Mouse (Mus musculus) liver, embryonic 14.5 days (tissue): Measurements from ENCODE around the gene Hypm. TPM values are rescaled to one million over a fixed set of nuclear protein-coding genes. Genes with fewer than 3 reads are reported as not detected.

Source experiments
- ATAC-seq: fragments of 200-750 bp; cut with Nextera tagmentation; 2 replicates; pipeline ENCODE4 v1.8.0; 2017; ENCODE audit warnings: moderate number of reproducible peaks, mild to moderate bottlenecking, moderate library complexity; ENCODE audit not compliant: insufficient read depth
- DNase-seq, 3 experiments: peaks; one replicate each; pipeline ENCODE4 v3.0.0-alpha.2; 2012 to 2013; ENCODE audit warnings: low read depth in 3 of 3, low spot score in 3 of 3
- H3K27ac ChIP-seq: fragments of 300-500 bp; sonication (generic); 2 replicates; pipeline ENCODE4 v1.5.1; 2014; ENCODE audit warnings: moderate library complexity, mild to moderate bottlenecking, control low read depth, inconsistent platforms
- H3K27me3 ChIP-seq: fragments of 300-500 bp; sonication (generic); 2 replicates; pipeline ENCODE4 v1.6.1; 2014; ENCODE audit warnings: mild to moderate bottlenecking, low read length, moderate library complexity; ENCODE audit not compliant: control insufficient read depth, insufficient read depth
- H3K36me3 ChIP-seq: fragments of 300-500 bp; sonication (generic); replicated peaks from 2 replicates; pipeline ENCODE4 v1.6.1; 2014; ENCODE audit warnings: low read depth; ENCODE audit not compliant: control insufficient read depth, insufficient read depth
- H3K4me1 ChIP-seq, 2 experiments: fragments of 200-500 bp in 1 of 2; fragments of 300-500 bp in 1 of 2; sonication (generic) in 1 of 2; replicated peaks; 2 replicates each; pipeline ENCODE4 v1.6.1; 2012 to 2014; ENCODE audit warnings: antibody characterized with exemption in 1 of 2, inconsistent platforms in 1 of 2, low read length in 1 of 2; ENCODE audit not compliant: control insufficient read depth in 2 of 2, insufficient read depth in 2 of 2
- H3K4me2 ChIP-seq: fragments of 300-500 bp; sonication (generic); 2 replicates; pipeline ENCODE4 v1.6.1; 2014; ENCODE audit warnings: low read depth, mild to moderate bottlenecking, control low read depth, moderate library complexity
- H3K4me3 ChIP-seq, 2 experiments: fragments of 200-500 bp in 1 of 2; fragments of 300-500 bp in 1 of 2; sonication (generic) in 1 of 2; 2 replicates each; pipeline ENCODE4 v1.5.1; 2012 to 2014; ENCODE audit warnings: low read depth in 2 of 2, low read length in 2 of 2, mild to moderate bottlenecking in 2 of 2, control low read depth in 1 of 2, inconsistent platforms in 1 of 2, moderate library complexity in 1 of 2; ENCODE audit not compliant: insufficient read depth in 1 of 2
- H3K9ac ChIP-seq: fragments of 300-500 bp; sonication (generic); replicated peaks from 2 replicates; pipeline ENCODE4 v1.6.1; 2014; ENCODE audit warnings: mild to moderate bottlenecking, control low read depth, moderate library complexity
- H3K9me3 ChIP-seq: fragments of 300-500 bp; sonication (generic); 2 replicates; pipeline ENCODE4 v1.6.1; 2016; ENCODE audit warnings: low read length, mixed read lengths; ENCODE audit not compliant: control insufficient read depth
- CTCF ChIP-seq: IDR thresholded peaks from 2 replicates; pipeline ENCODE4 v1.5.1; 2016; ENCODE audit warnings: antibody characterized with exemption, low read depth, control low read depth
- EP300 ChIP-seq: IDR thresholded peaks from 2 replicates; pipeline ENCODE4 v1.6.1; 2016; ENCODE audit warnings: antibody characterized with exemption, low read depth
- WGBS: fragments of 180-500 bp; shearing (Covaris S2); extraction: QIAGEN DNeasy Blood & Tissue Kit; methylation state at CpG from one replicate; pipeline ENCODE4 v1.1.7; 2014; ENCODE audit not compliant: insufficient replicate concordance; 5-methylcytosine and 5-hydroxymethylcytosine counted together
- polyA plus RNA-seq, 2 experiments: library from polyadenylated mRNA; depleted of rRNA in 1 of 2; stranded (reverse) in 1 of 2; unstranded in 1 of 2; fragments of >200 nt; fragmentation: Nextera tagmentation in 1 of 2; extraction: Ambion mirVana in 1 of 2; gene quantifications; 2 replicates each; pipeline versions ENCODE4 v1.2.1 to v1.2.3; 2012 to 2014

The Hypm gene
- polyA plus RNA-seq (2012; rRNA removed) = 0.11 and 0.22 TPM in 2 replicates
- not detected in 2 replicates for polyA plus RNA-seq (2014; fragmentation: Nextera tagmentation; extraction: Ambion mirVana)

GRCm38 (mm10) chrX:9846628-9847027, at the start of gene Hypm:
Gene Hypm, plus strand, starts transcription at chrX:9846928.
- Histone ChIP-seq H3K27me3 (no peaks in the 10 kb centered on the region), H3K4me2 (no peak within 1 kb of the TSS), H3K36me3 (no peaks in the 10 kb centered on the region), H3K4me1 (no peaks in the 10 kb centered on the region), H3K9ac (no peak within 1 kb of the TSS), H3K9me3 (no peaks in the 10 kb centered on the region), H3K4me3 (no peak within 1 kb of the TSS), H3K27ac (no peak within 1 kb of the TSS)
- TF ChIP-seq CTCF (no peak), EP300 (no peak)
- DNase-seq = no peak
- WGBS = 54% methylated on average over 3 of the region's 3 CpGs
- ATAC-seq = no peak

- Histone ChIP-seq H3K9ac (no peak overlapping the region), H3K27me3 (no peaks in the 10 kb centered on the region), H3K4me3 (no peak overlapping the region), H3K4me2 (no peak overlapping the region), H3K4me1 (no peaks in the 10 kb centered on the region), H3K36me3 (no peaks in the 10 kb centered on the region), H3K27ac (no peak overlapping the region), H3K9me3 (no peaks in the 10 kb centered on the region)
- no peak for TF ChIP-seq CTCF
- TF ChIP-seq EP300 = no peak
- 58% methylated on average over 1 of the region's 1 CpGs for WGBS
- ATAC-seq (no peak), DNase-seq (no peak)
Measured at GRCm38 (mm10) chrX:9810101-9810500, 36.6 kb upstream of the Hypm start.

GRCm38 (mm10) chrX:9812469-9812868, 34.3 kb upstream of the Hypm start:
- no peak overlapping the region for H3K4me2 ChIP-seq
- H3K9me3 ChIP-seq = no peaks in the 10 kb centered on the region
- no peak for TF ChIP-seq EP300
- TF ChIP-seq CTCF = no peak
- no peak for ATAC-seq
- no peak overlapping the region for H3K4me3 ChIP-seq
- DNase-seq = no peak
- no peak overlapping the region for H3K9ac ChIP-seq
- H3K27ac ChIP-seq = no peak overlapping the region
- H3K36me3 ChIP-seq = no peaks in the 10 kb centered on the region
- H3K27me3 ChIP-seq = no peaks in the 10 kb centered on the region
- H3K4me1 ChIP-seq = no peaks in the 10 kb centered on the region

GRCm38 (mm10) chrX:9834779-9835178, 11.9 kb upstream of the Hypm start:
- Histone ChIP-seq H3K9me3 (no peaks in the 10 kb centered on the region), H3K9ac (no peak overlapping the region), H3K27ac (no peak overlapping the region), H3K4me1 (no peaks in the 10 kb centered on the region), H3K27me3 (no peaks in the 10 kb centered on the region), H3K36me3 (no peaks in the 10 kb centered on the region), H3K4me3 (no peak overlapping the region), H3K4me2 (no peak overlapping the region)
- WGBS = 60% methylated on average over 2 of the region's 2 CpGs
- DNase-seq (no peak), ATAC-seq (no peak)
- TF ChIP-seq EP300 (no peak), CTCF (no peak)

GRCm38 (mm10) chrX:9849403-9849802, 2.7 kb downstream of the Hypm start, which contains the start of gene H2al3:
Gene H2al3, plus strand, starts transcription at chrX:9849703.
- H3K36me3 ChIP-seq = no peaks in the 10 kb centered on the region
- H3K27me3 ChIP-seq = no peaks in the 10 kb centered on the region
- ATAC-seq (no peak), DNase-seq (no peak)
- no peak within 1 kb of the TSS for H3K27ac ChIP-seq
- H3K9ac ChIP-seq = no peak within 1 kb of the TSS
- no peak within 1 kb of the TSS for H3K4me2 ChIP-seq
- TF ChIP-seq EP300 (no peak), CTCF (no peak)
- WGBS = 36% methylated on average over 1 of the region's 1 CpGs
- no peak within 1 kb of the TSS for H3K4me3 ChIP-seq
- no peaks in the 10 kb centered on the region for H3K9me3 ChIP-seq
- H3K4me1 ChIP-seq = no peaks in the 10 kb centered on the region
